Mouse (Mus musculus) neural tube, embryonic 14.5 days (tissue): ENCODE data around the gene Anxa8. TPM values are rescaled to one million over a fixed set of nuclear protein-coding genes. Genes with fewer than 3 reads are reported as not detected.

Experiments used
- ATAC-seq: fragments of 200-750 bp; cut with Nextera tagmentation; 2 replicates; pipeline ENCODE4 v1.8.0; 2017; ENCODE audit warnings: low read depth, mild to moderate bottlenecking, moderate TSS enrichment, moderate library complexity
- H3K27ac ChIP-seq: fragments of 300-500 bp; sonication (generic); 2 replicates; pipeline ENCODE4 v1.5.1; 2014; ENCODE audit warnings: low read depth, mild to moderate bottlenecking, control low read depth, low read length, moderate library complexity, mixed read lengths
- H3K27me3 ChIP-seq: fragments of 300-500 bp; sonication (generic); 2 replicates; pipeline ENCODE4 v1.6.1; 2014; ENCODE audit warnings: low read length; ENCODE audit not compliant: control insufficient read depth, insufficient read depth
- H3K36me3 ChIP-seq: fragments of 300-500 bp; sonication (generic); 2 replicates; pipeline ENCODE4 v1.6.1; 2014; ENCODE audit warnings: low read length, mixed read lengths; ENCODE audit not compliant: control insufficient read depth, insufficient read depth
- H3K4me1 ChIP-seq: fragments of 300-500 bp; sonication (generic); 2 replicates; pipeline ENCODE4 v1.6.1; 2014; ENCODE audit warnings: low read length; ENCODE audit not compliant: control insufficient read depth, insufficient read depth
- H3K4me2 ChIP-seq: fragments of 300-500 bp; sonication (generic); 2 replicates; pipeline ENCODE4 v1.6.1; 2014; ENCODE audit warnings: mild to moderate bottlenecking, low read depth, low read length, control low read depth
- H3K4me3 ChIP-seq: fragments of 300-500 bp; sonication (generic); 2 replicates; pipeline ENCODE4 v1.5.1; 2014; ENCODE audit warnings: low read depth, low read length, control low read depth, mixed read lengths
- H3K9ac ChIP-seq: fragments of 300-500 bp; sonication (generic); replicated peaks from 2 replicates; pipeline ENCODE4 v1.6.1; 2014; ENCODE audit warnings: low read depth, mild to moderate bottlenecking, control low read depth, low read length, mixed read lengths
- H3K9me3 ChIP-seq: fragments of 300-500 bp; sonication (generic); 2 replicates; pipeline ENCODE4 v1.6.1; 2016; ENCODE audit warnings: low read length; ENCODE audit not compliant: control insufficient read depth
- WGBS: fragments of 180-500 bp; shearing (Covaris S2); extraction: QIAGEN DNeasy Blood & Tissue Kit; methylation state at CpG from one replicate; pipeline ENCODE4 v1.1.7; 2014; 5-methylcytosine and 5-hydroxymethylcytosine counted together
- polyA plus RNA-seq: library from polyadenylated mRNA; unstranded; fragments of >200 nt; fragmentation: Nextera tagmentation; extraction: Ambion mirVana; gene quantifications from 2 replicates; pipeline ENCODE4 v1.2.1, GENCODE M21; 2014

The Anxa8 gene
- polyA plus RNA-seq, 1 experiment from 2014 or later: not detected

DNA sequence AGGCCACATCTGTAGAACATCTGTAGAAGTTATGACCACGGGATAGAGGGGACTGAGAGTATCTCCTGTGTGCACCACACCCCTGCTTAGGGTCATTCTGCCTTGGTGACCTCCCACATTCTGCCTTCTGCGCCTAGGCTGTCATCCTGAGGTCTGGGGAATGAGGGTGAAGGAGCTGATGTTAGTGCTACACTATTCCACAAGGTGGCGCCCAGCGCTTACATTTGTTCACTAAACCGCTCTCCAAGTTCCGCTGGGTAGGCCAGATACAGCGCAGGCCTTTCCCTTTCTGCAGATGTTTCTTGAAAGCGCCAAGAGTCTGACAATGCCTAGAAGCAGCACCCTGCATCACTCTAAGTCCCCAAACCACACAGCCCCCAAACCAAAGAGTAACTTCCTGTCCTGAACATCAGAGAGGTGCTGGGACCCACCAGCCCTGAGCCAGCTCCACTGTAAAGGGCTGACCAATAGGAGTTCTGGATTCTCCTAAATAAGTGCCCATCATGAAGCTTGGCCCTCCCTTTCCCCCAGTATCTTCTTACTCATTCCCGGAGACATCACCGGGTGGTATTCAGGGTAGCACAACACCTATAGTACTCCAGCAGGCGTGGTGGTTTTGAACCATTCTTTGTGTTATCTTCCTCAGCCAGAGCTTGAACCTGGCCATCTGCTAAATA lies 5.3 kb upstream of the Anxa8 start:
- H3K9ac ChIP-seq: no peak overlapping the region
- H3K4me1 ChIP-seq: no peaks in the 10 kb centered on the region
- no peaks in the 10 kb centered on the region for H3K9me3 ChIP-seq
- 12% methylated on average over 11 of the region's 11 CpGs for WGBS
- no peak overlapping the region for H3K4me2 ChIP-seq
- ATAC-seq: peak; percentile 90
- no peak overlapping the region for H3K4me3 ChIP-seq
- H3K27ac ChIP-seq: no peak overlapping the region
- no peaks in the 10 kb centered on the region for H3K36me3 ChIP-seq
- H3K27me3 ChIP-seq: no peaks in the 10 kb centered on the region

DNA sequence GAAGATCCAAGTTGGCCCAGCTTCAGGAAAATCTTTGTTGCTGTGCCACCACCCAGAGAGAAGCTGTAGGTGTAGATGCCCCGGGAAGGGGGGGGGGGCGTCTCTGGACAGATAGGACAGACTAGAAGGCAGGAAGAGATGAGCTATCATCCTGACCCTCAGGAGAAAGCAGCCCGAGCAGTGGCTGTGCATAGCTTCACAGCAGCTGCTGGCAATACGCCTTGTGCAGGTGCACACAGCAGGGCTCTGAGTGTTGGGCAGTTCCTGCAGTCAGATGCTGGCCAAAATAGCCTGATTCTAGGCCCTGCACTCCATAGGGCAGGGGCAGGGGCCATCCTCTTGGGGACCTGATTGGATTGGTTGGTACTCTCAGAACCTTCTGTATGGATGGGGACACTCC lies 1.0 kb downstream of the Anxa8 start:
- 66% methylated on average over 4 of the region's 4 CpGs for WGBS
- Histone ChIP-seq H3K9me3 (no peaks in the 10 kb centered on the region), H3K4me2 (no peak overlapping the region), H3K27me3 (no peaks in the 10 kb centered on the region), H3K27ac (no peak overlapping the region), H3K4me3 (no peak overlapping the region), H3K9ac (no peak overlapping the region), H3K4me1 (no peaks in the 10 kb centered on the region), H3K36me3 (no peaks in the 10 kb centered on the region)
- no peak for ATAC-seq

DNA sequence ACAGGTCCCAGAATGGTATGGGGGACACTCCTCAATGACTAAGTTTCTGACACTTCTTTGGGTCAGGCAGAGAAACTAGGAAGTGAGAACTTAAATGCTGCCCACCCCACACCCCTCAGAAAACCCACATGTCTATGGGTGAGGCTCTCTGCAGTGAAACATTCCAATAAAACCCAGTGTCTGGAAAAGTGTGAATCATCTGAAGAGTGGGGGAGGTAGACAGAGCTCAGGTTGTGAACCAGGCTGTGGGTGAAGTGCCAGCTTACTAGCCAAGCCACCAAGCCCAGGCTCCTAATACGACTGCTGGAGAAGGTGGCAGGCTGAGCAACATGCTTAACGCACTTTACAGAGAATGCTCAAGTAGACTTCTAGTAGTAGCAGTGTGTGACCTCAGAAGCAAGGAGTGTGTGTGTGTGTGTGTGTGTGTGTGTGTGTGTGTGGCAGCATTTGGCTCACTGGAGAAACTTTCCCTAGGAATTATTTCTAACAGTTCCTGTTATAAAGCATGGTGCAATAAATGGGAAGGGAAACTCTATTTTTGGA lies 2.1 kb downstream of the Anxa8 start:
- no peaks in the 10 kb centered on the region for H3K36me3 ChIP-seq
- H3K9me3 ChIP-seq: no peaks in the 10 kb centered on the region
- no peaks in the 10 kb centered on the region for H3K27me3 ChIP-seq
- H3K4me1 ChIP-seq: no peaks in the 10 kb centered on the region
- 89% methylated on average over 2 of the region's 2 CpGs for WGBS
- no peak overlapping the region for H3K4me2 ChIP-seq
- ATAC-seq: no peak
- H3K9ac ChIP-seq: no peak overlapping the region
- H3K4me3 ChIP-seq: no peak overlapping the region
- H3K27ac ChIP-seq: no peak overlapping the region

DNA sequence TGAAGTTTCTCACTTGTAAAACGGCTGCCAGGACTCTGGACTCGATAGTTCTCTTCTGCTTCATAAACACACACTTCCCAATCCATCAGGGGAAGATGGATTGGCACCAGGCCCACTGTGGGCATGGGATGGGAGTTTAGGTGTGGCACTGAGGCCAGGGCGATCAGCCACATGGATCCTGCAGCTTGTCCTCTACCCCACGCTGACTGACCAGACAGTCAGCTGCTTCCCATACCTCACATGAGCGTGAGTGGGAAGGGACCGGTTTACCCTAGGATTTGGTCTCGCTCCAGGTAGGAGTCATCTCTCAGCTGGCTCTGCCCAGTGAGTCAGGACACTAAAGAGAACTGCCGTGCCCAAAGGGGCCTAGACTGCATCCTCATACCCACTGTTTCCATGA lies 4.0 kb downstream of the Anxa8 start:
- H3K36me3 ChIP-seq: no peaks in the 10 kb centered on the region
- no peaks in the 10 kb centered on the region for H3K4me1 ChIP-seq
- no peak overlapping the region for H3K9ac ChIP-seq
- ATAC-seq: no peak
- H3K4me3 ChIP-seq: no peak overlapping the region
- H3K27ac ChIP-seq: no peak overlapping the region
- H3K27me3 ChIP-seq: no peaks in the 10 kb centered on the region
- 93% methylated on average over 8 of the region's 8 CpGs for WGBS
- H3K4me2 ChIP-seq: no peak overlapping the region
- H3K9me3 ChIP-seq: no peaks in the 10 kb centered on the region

DNA sequence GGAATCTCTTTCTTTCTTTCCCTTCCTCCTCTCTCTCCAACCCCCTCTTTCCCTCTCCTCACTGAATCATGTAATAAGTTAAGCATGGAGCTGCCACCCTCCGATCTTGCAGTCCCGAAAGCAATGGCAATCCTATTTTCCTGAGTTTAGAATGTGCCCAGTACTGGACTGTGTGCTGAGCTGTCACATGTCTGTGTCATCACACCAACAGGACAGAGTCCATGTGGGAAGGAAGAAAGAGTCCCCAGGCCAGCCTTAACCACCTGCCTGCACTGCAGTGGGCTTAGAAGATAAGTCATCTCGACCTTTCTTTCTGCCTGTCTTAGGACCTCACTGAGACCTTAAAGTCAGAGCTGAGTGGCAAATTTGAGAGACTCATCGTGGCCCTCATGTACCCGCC lies 5.7 kb downstream of the Anxa8 start:
- H3K27ac ChIP-seq: no peak overlapping the region
- H3K4me1 ChIP-seq: no peaks in the 10 kb centered on the region
- H3K36me3 ChIP-seq: no peaks in the 10 kb centered on the region
- 90% methylated on average over 5 of the region's 5 CpGs for WGBS
- H3K9ac ChIP-seq: no peak overlapping the region
- H3K27me3 ChIP-seq: no peaks in the 10 kb centered on the region
- H3K4me2 ChIP-seq: no peak overlapping the region
- H3K9me3 ChIP-seq: no peaks in the 10 kb centered on the region
- no peak overlapping the region for H3K4me3 ChIP-seq
- no peak for ATAC-seq

DNA sequence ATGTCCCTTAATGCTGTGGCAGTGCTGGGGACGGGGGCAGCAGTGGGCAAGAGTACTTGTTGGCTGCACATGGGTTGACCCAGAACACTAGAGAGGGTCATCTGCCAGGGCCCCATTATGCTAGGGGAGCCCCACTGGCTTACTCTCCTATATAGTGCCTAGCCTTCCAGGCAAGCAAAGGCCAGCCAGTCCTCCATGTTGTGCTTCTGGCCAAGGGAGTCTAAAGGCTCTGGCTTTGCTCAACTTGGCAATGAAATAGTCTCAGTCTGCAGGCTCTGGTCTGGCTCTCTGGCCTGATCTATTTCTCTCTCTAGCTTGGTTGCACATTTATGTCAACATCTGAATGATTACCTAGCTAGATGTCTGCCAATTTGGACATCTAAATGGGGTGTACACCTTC lies 7.1 kb downstream of the Anxa8 start:
- Histone ChIP-seq H3K27me3 (no peaks in the 10 kb centered on the region), H3K4me2 (no peak overlapping the region), H3K27ac (no peak overlapping the region), H3K9me3 (no peaks in the 10 kb centered on the region), H3K9ac (no peak overlapping the region), H3K36me3 (no peaks in the 10 kb centered on the region), H3K4me1 (no peaks in the 10 kb centered on the region), H3K4me3 (no peak overlapping the region)
- 95% methylated on average over 1 of the region's 1 CpGs for WGBS
- ATAC-seq: no peak

DNA sequence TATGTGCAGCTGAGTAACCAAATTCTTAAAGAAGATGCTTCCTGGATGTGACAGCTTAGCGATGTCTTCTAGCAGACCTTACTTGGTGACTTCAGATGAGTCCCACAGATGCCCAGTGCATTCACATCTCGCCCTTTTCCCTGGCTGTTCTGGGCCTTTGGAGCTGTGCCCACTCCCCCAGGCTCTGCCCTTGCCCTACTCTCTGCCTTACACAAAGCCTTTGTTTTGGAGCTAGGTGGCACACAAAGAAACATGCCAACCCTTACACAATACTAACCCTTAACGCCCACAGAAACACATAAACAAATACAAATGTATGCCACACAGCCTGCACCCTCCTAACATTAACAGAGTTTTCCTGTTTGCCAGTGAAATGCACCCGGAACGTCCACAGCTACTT lies 10.4 kb downstream of the Anxa8 start:
- H3K27me3 ChIP-seq: no peaks in the 10 kb centered on the region
- no peak overlapping the region for H3K4me2 ChIP-seq
- H3K36me3 ChIP-seq: no peaks in the 10 kb centered on the region
- no peak overlapping the region for H3K9ac ChIP-seq
- no peak overlapping the region for H3K4me3 ChIP-seq
- ATAC-seq: no peak
- H3K27ac ChIP-seq: no peak overlapping the region
- 79% methylated on average over 5 of the region's 5 CpGs for WGBS
- H3K9me3 ChIP-seq: no peaks in the 10 kb centered on the region
- H3K4me1 ChIP-seq: no peaks in the 10 kb centered on the region

DNA sequence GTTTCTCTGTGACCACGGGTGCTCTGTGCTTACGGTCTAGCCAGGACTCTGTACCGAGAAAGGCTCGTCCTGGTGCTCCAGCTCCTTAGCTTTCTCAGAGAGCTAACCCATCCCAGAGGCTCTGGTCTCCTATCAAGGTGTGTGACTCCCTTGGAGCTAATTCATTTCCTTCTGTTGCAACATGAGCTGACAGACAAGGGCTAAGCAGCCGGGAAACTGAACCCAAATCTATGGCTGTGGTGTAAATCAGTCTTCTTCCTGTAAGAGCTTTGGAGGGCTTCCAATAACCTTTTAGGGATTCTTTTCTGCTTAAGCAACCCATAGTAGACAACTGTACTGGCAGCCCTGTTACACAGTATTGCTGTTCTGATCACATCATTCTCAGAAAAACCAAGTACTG lies 16.8 kb downstream of the Anxa8 start, which contains the start of gene A630023A22Rik:
A630023A22Rik (minus strand) TSS at position 154 of the 400 bp plus-strand sequence.
- H3K36me3 ChIP-seq: no peaks in the 10 kb centered on the region
- no peak within 1 kb of the TSS for H3K4me3 ChIP-seq
- no peak within 1 kb of the TSS for H3K4me2 ChIP-seq
- no peaks in the 10 kb centered on the region for H3K4me1 ChIP-seq
- no peak within 1 kb of the TSS for H3K9ac ChIP-seq
- no peak for ATAC-seq
- 71% methylated on average over 5 of the region's 5 CpGs for WGBS
- H3K9me3 ChIP-seq: no peaks in the 10 kb centered on the region
- no peak within 1 kb of the TSS for H3K27ac ChIP-seq
- no peaks in the 10 kb centered on the region for H3K27me3 ChIP-seq

DNA sequence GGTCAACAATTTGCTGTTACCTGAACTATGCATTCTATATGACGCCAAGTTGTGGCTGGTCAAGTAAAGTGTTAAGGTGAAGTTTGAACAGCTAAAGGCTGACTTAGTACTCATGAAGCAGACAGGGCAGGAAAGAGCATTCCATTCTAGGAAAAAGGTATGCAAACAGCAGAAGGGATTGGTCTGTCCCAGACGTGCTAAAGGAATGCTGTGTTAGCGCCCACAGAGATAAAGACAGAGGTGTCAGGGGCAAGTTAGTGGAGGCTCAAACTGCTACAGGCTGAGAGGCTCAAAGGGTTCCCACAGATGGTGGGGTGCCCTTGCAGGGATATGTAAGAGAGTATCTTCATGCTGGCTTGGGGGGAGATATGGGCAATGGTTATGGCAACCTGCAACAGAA lies 18.1 kb downstream of the Anxa8 start:
- no peaks in the 10 kb centered on the region for H3K4me1 ChIP-seq
- H3K36me3 ChIP-seq: no peaks in the 10 kb centered on the region
- no peak overlapping the region for H3K4me2 ChIP-seq
- H3K27ac ChIP-seq: no peak overlapping the region
- no peaks in the 10 kb centered on the region for H3K27me3 ChIP-seq
- no peak for ATAC-seq
- no peaks in the 10 kb centered on the region for H3K9me3 ChIP-seq
- no peak overlapping the region for H3K9ac ChIP-seq
- 83% methylated on average over 3 of the region's 3 CpGs for WGBS
- H3K4me3 ChIP-seq: no peak overlapping the region
